Mouse (Mus musculus) B cell, adult 62 days (primary cell): ENCODE data around the gene Brms1l. TPM values are rescaled to one million over a fixed set of nuclear protein-coding genes. Genes with fewer than 3 reads are reported as not detected.

Experiments
- total RNA-seq: library from RNA; stranded (reverse); gene quantifications from 4 replicates; pipeline ENCODE4 v1.2.4, GENCODE M21; 2023

The Brms1l gene
- 21.1 to 31.1 TPM (median 29.7 TPM) in 4 replicates for total RNA-seq

DNA sequence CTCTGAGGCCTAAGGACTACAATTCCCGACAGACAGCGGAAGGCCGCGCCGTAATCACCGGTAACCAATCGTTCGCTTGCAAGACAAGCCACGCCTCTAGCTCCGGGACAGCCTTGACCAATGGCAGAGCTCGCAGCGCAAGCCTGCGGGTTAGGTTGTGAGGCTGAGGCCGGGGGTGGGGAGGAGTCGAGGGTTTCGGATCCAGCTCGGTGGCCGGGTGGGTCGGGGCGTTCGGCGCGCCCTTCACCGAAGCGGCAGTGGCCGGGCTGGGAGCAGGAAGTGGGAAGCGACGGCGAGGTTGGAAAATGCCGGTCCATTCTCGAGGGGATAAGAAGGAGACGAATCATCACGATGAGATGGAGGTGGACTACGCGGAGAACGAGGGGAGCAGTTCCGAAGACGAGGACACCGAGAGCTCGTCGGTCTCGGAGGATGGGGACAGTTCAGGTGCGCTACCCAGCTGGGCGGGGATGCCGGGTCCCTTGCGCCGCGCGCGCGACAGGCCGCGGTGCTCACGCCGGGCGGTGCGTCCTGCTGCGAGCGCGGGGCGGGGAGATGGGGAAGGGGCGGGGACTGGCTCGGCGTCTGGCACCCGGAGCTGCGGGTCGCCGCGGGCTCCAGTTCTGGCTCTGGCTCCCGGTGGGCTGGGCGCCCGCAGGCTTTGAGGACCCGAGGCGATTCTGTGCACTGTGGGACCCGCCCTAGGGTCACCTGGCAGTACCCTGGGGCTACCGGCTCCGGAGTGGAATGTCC is at the start of gene Brms1l:
TSS of gene Brms1l (plus strand) at position 126 of the 753 bp plus-strand sequence.

DNA sequence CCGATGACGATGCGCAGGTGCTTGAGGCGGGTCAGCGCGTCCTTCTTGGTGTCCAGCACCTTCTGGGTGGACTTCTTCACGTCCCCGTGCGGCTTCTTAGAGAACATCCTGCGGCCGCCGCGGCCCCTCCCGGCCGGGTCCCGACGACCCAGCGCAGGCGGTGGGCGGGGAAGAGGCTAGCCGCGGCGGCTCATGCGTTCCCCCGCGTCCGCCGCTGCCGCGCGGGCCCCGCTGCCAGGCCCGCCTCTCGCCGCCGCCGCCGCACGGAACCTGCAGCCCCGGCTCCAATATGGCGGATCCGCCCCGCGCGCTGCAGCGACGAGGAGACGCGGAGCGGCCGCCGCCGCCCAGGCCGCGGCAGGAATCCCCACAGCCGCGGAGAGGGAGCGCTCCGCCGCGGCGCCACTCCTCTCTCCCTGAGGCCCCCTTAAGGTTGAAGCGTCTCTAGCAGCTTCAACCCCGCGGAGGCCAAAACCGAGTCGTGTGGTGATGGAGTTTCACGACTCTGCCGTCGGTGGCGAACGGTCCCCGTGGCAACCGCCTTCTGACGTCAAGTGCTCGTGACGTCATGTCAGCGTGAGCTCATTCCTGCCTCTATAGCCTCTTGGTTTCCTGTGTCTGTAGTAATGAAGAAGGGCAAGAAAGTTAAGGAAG is 15.3 kb upstream of the Brms1l start, which contains the start of gene Ralgapa1:
TSS of gene Ralgapa1 (minus strand) at position 507 of the 654 bp plus-strand sequence.

Other genes starting within 250 kb of the Brms1l start
- gene Insm2, start 236.9 kb upstream of the Brms1l start, total RNA-seq = not detected in 4 replicates
- 59.9 to 74.7 TPM (median 64.2 TPM) in 4 replicates for gene Ralgapa1, start 15.2 kb upstream of the Brms1l start, total RNA-seq